ENCODE assay signal across 30 mouse cellular contexts in the genomic region with DNA sequence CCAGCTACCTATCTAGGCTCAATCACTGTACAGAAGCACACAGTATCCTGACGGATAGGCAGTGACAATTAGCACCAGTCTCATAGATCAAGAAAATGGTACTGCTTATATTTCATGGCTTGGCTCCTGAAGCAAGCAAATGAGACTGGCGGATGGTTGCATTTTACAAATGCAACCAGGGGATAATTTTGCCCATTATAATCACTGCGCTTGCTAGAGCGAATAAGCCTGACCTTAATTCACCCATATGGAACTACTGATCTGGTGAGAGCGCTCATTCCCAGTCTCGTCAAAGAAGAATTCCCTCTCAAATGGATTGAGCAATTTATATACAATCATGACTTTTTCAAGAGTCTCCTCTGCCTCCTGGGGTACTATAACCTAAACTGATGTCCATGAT. TPM values are rescaled to one million over a fixed set of nuclear protein-coding genes. Genes with fewer than 3 reads are reported as not detected.
DNase-seq lines count a peak whose midpoint lies in the region; ATAC-seq and TF ChIP-seq lines count a peak whose summit lies in the region.
"Had no signal": no experiment of that assay in that cellular context is flagged by ENCODE, and none has a peak within 500 bp of the region (broad histone marks: within the 10 kb centered on the region; RNA-seq: fewer than 3 reads in every experiment).

No protein-coding gene starts in this region.

- no peak for DNase-seq in forebrain, postnatal 0 days
- no peak for DNase-seq in forebrain, embryonic 11.5 days (ENCODE audit: low spot score)
- peak; percentile 73 for DNase-seq in Muller cell, postnatal 12 days (ENCODE audit: inconsistent ontology term)
- no peak for DNase-seq in embryonic facial prominence, embryonic 14.5 days (ENCODE audit: low spot score)
- DNase-seq in urinary bladder, adult 18-20 months (ENCODE audit: low spot score in 2 of 2), result no peak
- DNase-seq in heart, adult 2 months, result no peak
- DNase-seq: adrenal gland, postnatal 10 days; cerebellum, adult 11-12 months; cerebellum, adult 9-11 months; gastrocnemius, postnatal 36 days; heart, adult 18-20 months; heart, postnatal 4 days; kidney, adult 18-20 months; kidney, postnatal 4 days; left cerebral cortex, postnatal 4 days; liver, postnatal 0 days; right cerebral cortex, postnatal 4 days; thymus, adult 18-20 months; thymus, postnatal 36 days had no signal

- H3K4me1 ChIP-seq in forebrain, postnatal 0 days (ENCODE audit: insufficient read depth), result no peaks in the 10 kb centered on the region
- no peaks in the 10 kb centered on the region for H3K4me1 ChIP-seq in forebrain, embryonic 11.5 days (replicated peaks; ENCODE audit: control insufficient read depth, insufficient read depth, low read length)
- no peaks in the 10 kb centered on the region; the same call in 1 of the 2 replicates for H3K4me1 ChIP-seq in embryonic facial prominence, embryonic 14.5 days (ENCODE audit: control insufficient read depth, insufficient read depth, low read length)
- H3K4me1 ChIP-seq in neural tube, embryonic 15.5 days, result no peaks in the 10 kb centered on the region
- H3K4me1 ChIP-seq in heart, adult 2 months (ENCODE audit: control insufficient read depth, insufficient read depth, low read length), result no peaks in the 10 kb centered on the region
- H3K4me1 ChIP-seq: forebrain, embryonic 13.5 days; heart, embryonic 12.5 days; liver, embryonic 12.5 days; midbrain, embryonic 13.5 days had no signal

- H3K9me3 ChIP-seq in forebrain, postnatal 0 days (ENCODE audit: low read length), result no peaks in the 10 kb centered on the region
- H3K9me3 ChIP-seq in forebrain, embryonic 11.5 days (ENCODE audit: control insufficient read depth, low read length), result no peaks in the 10 kb centered on the region
- H3K9me3 ChIP-seq in embryonic facial prominence, embryonic 14.5 days (ENCODE audit: control insufficient read depth, low read length), result no peaks in the 10 kb centered on the region
- no peaks in the 10 kb centered on the region for H3K9me3 ChIP-seq in neural tube, embryonic 15.5 days (replicated peaks)
- H3K9me3 ChIP-seq: forebrain, embryonic 13.5 days; G1E; heart, embryonic 12.5 days; liver, embryonic 12.5 days; midbrain, embryonic 13.5 days had no signal

- H3K79me2 ChIP-seq in heart, adult 2 months (replicated peaks; ENCODE audit: control insufficient read depth, insufficient read depth, low read length), result no peaks in the 10 kb centered on the region

- peak overlapping the region; percentile 26 for H3K4me2 ChIP-seq in forebrain, postnatal 0 days (ENCODE audit: low read depth)
- H3K4me2 ChIP-seq in forebrain, embryonic 11.5 days (ENCODE audit: low read depth, low read length, severe bottlenecking), result no peak overlapping the region
- peak overlapping the region; percentile 38; the same call in 1 of the 2 replicates for H3K4me2 ChIP-seq in embryonic facial prominence, embryonic 14.5 days (ENCODE audit: low read depth, low read length)
- peak overlapping the region; percentile 9; the same call in 1 of the 2 replicates for H3K4me2 ChIP-seq in neural tube, embryonic 15.5 days
- H3K4me2 ChIP-seq: forebrain, embryonic 13.5 days; heart, embryonic 12.5 days; liver, embryonic 12.5 days; midbrain, embryonic 13.5 days had no signal

- TF ChIP-seq CTCF in forebrain, postnatal 0 days (IDR thresholded peaks at IDR 0.05; ENCODE audit: low read depth), result no peak
- no peak for TF ChIP-seq CTCF in heart, adult 2 months (IDR thresholded peaks at IDR 0.05)

- no peak overlapping the region for H3K4me3 ChIP-seq in forebrain, postnatal 0 days (ENCODE audit: low read depth, low read length)
- H3K4me3 ChIP-seq in forebrain, embryonic 11.5 days (ENCODE audit: low read depth, low read length), result no peak overlapping the region
- H3K4me3 ChIP-seq in embryonic facial prominence, embryonic 14.5 days (ENCODE audit: low read depth, low read length), result no peak overlapping the region
- H3K4me3 ChIP-seq in neural tube, embryonic 15.5 days (replicated peaks), result no peak overlapping the region
- no peak overlapping the region for H3K4me3 ChIP-seq in heart, adult 2 months
- H3K4me3 ChIP-seq: forebrain, embryonic 13.5 days; heart, embryonic 12.5 days; liver, embryonic 12.5 days; midbrain, embryonic 13.5 days had no signal

- intact Hi-C loops in heart, adult 2 months (cut with DNase I), result loop anchor here (10.0 kb wide), 1 partner anchor 452 kb away; no protein-coding TSS in a partner anchor

- no peak for TF ChIP-seq POLR2A in heart, adult 2 months (IDR thresholded peaks at IDR 0.05; ENCODE audit: insufficient read depth, low read depth, low read length)

- H3K27me3 ChIP-seq in forebrain, postnatal 0 days (ENCODE audit: insufficient read depth, low read length), result no peaks in the 10 kb centered on the region
- H3K27me3 ChIP-seq in forebrain, embryonic 11.5 days (ENCODE audit: control insufficient read depth, insufficient read depth, low read length), result no peaks in the 10 kb centered on the region
- no peaks in the 10 kb centered on the region for H3K27me3 ChIP-seq in embryonic facial prominence, embryonic 14.5 days (replicated peaks; ENCODE audit: control insufficient read depth, insufficient read depth, low read length)
- H3K27me3 ChIP-seq in neural tube, embryonic 15.5 days (replicated peaks), result no peaks in the 10 kb centered on the region; the same call in 1 of the 2 replicates
- peaks cover 2% of the 10 kb centered on the region; the same call in 1 of the 2 replicates for H3K27me3 ChIP-seq in heart, adult 2 months (ENCODE audit: control insufficient read depth, insufficient read depth, low read length)
- H3K27me3 ChIP-seq: forebrain, embryonic 13.5 days; liver, embryonic 12.5 days; midbrain, embryonic 13.5 days; Patski had no signal

- no peaks in the 10 kb centered on the region for H3K36me3 ChIP-seq in forebrain, postnatal 0 days (ENCODE audit: insufficient read depth)
- no peaks in the 10 kb centered on the region for H3K36me3 ChIP-seq in forebrain, embryonic 11.5 days (ENCODE audit: control insufficient read depth, insufficient read depth, low read length)
- no peaks in the 10 kb centered on the region for H3K36me3 ChIP-seq in embryonic facial prominence, embryonic 14.5 days (ENCODE audit: control insufficient read depth, insufficient read depth, low read length)
- no peaks in the 10 kb centered on the region for H3K36me3 ChIP-seq in neural tube, embryonic 15.5 days
- no peaks in the 10 kb centered on the region for H3K36me3 ChIP-seq in heart, adult 2 months (ENCODE audit: control insufficient read depth, insufficient read depth, low read length)
- H3K36me3 ChIP-seq: G1E; heart, embryonic 12.5 days; liver, embryonic 12.5 days; midbrain, embryonic 13.5 days had no signal

- 76% methylated on average over 6 of the region's 6 CpGs for WGBS in forebrain, postnatal 0 days
- 89% methylated on average over 6 of the region's 6 CpGs for WGBS in forebrain, embryonic 11.5 days
- 58% methylated on average over 6 of the region's 6 CpGs for WGBS in embryonic facial prominence, embryonic 14.5 days
- WGBS in neural tube, embryonic 15.5 days, result 70% methylated on average over 6 of the region's 6 CpGs
- WGBS in heart, adult 2 months, result 91% methylated on average over 6 of the region's 6 CpGs

- H3K27ac ChIP-seq in forebrain, postnatal 0 days (ENCODE audit: low read depth, low read length), result no peak overlapping the region
- no peak overlapping the region for H3K27ac ChIP-seq in forebrain, embryonic 11.5 days (ENCODE audit: low read depth, low read length)
- H3K27ac ChIP-seq in embryonic facial prominence, embryonic 14.5 days (replicated peaks; ENCODE audit: low read depth, low read length), result no peak overlapping the region
- no peak overlapping the region for H3K27ac ChIP-seq in neural tube, embryonic 15.5 days (replicated peaks)
- no peak overlapping the region for H3K27ac ChIP-seq in heart, adult 2 months
- H3K27ac ChIP-seq: forebrain, embryonic 13.5 days; liver, embryonic 12.5 days; macrophage; midbrain, embryonic 13.5 days; stomach, postnatal 0 days had no signal

- TF ChIP-seq EP300 in heart, adult 2 months (IDR thresholded peaks at IDR 0.05; ENCODE audit: insufficient read depth, low read depth, low read length), result no peak

- no peak overlapping the region for H3K9ac ChIP-seq in forebrain, postnatal 0 days
- no peak overlapping the region for H3K9ac ChIP-seq in forebrain, embryonic 11.5 days (ENCODE audit: low read length)
- H3K9ac ChIP-seq in embryonic facial prominence, embryonic 14.5 days (ENCODE audit: low read depth, low read length), result no peak overlapping the region
- no peak overlapping the region for H3K9ac ChIP-seq in neural tube, embryonic 15.5 days (replicated peaks)
- H3K9ac ChIP-seq in heart, adult 2 months (ENCODE audit: low read depth, low read length), result no peak overlapping the region
- H3K9ac ChIP-seq: forebrain, embryonic 13.5 days; heart, embryonic 12.5 days; liver, embryonic 12.5 days; liver, postnatal 0 days; midbrain, embryonic 13.5 days had no signal

- ATAC-seq in forebrain, postnatal 0 days, result no peak; the same call in 1 of the 2 replicates
- no peak for ATAC-seq in forebrain, embryonic 11.5 days (replicated peaks; ENCODE audit: low FRiP score)
- ATAC-seq in embryonic facial prominence, embryonic 14.5 days (ENCODE audit: low read depth), result no peak
- no peak for ATAC-seq in neural tube, embryonic 15.5 days (ENCODE audit: low FRiP score)
- ATAC-seq: forebrain, embryonic 13.5 days; liver, embryonic 12.5 days; liver, postnatal 0 days; midbrain, embryonic 13.5 days; Patski had no signal

RNA-seq across cellular contexts. Expression of gene Rassf6, which starts 16.2 kb away (rescaled TPM):
- 0.76 and 1.5 TPM in 2 replicates for total RNA-seq in forebrain, postnatal 0 days (2014; rRNA removed)
- 0.68 and 1.2 TPM in 2 replicates for polyA plus RNA-seq in forebrain, postnatal 0 days (2015; fragmentation: Nextera tagmentation; extraction: Ambion mirVana)
- polyA plus RNA-seq in forebrain, embryonic 11.5 days (2014; fragmentation: Nextera tagmentation; extraction: Ambion mirVana), result 0.51 and 0.52 TPM in 2 replicates
- polyA plus RNA-seq in embryonic facial prominence, embryonic 14.5 days (2014; fragmentation: Nextera tagmentation; extraction: Ambion mirVana), result 2.0 and 2.1 TPM in 2 replicates
- 3.1 and 5.6 TPM in 2 replicates for polyA plus RNA-seq in neural tube, embryonic 15.5 days (2015; fragmentation: Nextera tagmentation; extraction: Ambion mirVana)
- not detected for total RNA-seq in heart, adult 2 months (2021)
- polyA plus RNA-seq in heart, adult 2 months (2012; rRNA removed), result 0.27 TPM in 1 of 2 replicates, not detected in the other
- total RNA-seq: G1E; gastrocnemius, adult 18-20 months; gastrocnemius, postnatal 36 days; megakaryocyte-erythroid progenitor cell, adult 5-6 weeks had no signal
- polyA plus RNA-seq: forebrain, embryonic 13.5 days; G1E; macrophage had no signal
